In the genomic region with DNA sequence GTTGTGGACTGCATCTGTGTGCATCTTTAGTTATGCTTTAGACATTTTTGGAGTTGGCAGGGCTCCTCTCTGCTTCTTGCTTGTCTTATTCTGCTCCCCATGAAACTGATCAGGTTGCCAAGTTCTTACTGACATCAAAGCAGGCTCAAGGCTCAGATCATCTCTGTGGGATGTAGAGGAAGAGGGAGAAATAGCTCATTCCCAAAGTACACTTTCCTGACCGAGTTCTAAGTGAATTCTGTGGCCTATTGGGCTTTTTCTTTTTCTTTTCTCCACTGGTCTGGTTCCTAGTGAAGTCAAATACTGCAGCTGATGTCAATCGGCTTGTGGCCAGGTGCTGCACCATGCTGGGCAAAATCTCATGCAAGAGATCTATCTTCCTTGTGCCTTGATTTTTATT, we compare ENCODE assay signal across 28 mouse cellular contexts.
DNase-seq lines count a peak whose midpoint lies in the region; ATAC-seq lines count a peak whose summit lies in the region.
"Had no signal": no experiment of that assay in that cellular context is flagged by ENCODE, and none has a peak within 500 bp of the region (broad histone marks: within the 10 kb centered on the region; RNA-seq: fewer than 3 reads in every experiment).

No protein-coding gene starts in this region.

- peak; percentile 76 for DNase-seq in brain, adult 2 months (ENCODE audit: low read depth, low spot score)
- DNase-seq in cerebellum, adult 11 months: peak; percentile 33
- peak; percentile 62 for DNase-seq in cerebellum, adult 9-11 months
- no peak for DNase-seq in embryo, embryonic 11 days
- DNase-seq: adrenal gland, adult 2 months; gastrocnemius, postnatal 36 days; heart, adult 2 months; kidney, adult 9 months; kidney, postnatal 14 days; lung, adult 18-20 months; lung, postnatal 14 days; thymus, adult 2 months; thymus, postnatal 4 days had no signal

- no peak overlapping the region for H3K4me3 ChIP-seq in hindbrain, embryonic 16.5 days (ENCODE audit: low read length)
- H3K4me3 ChIP-seq in hindbrain, embryonic 13.5 days: no peak overlapping the region
- no peak overlapping the region for H3K4me3 ChIP-seq in neural tube, embryonic 15.5 days (replicated peaks)
- no peak overlapping the region for H3K4me3 ChIP-seq in forebrain, embryonic 13.5 days
- H3K4me3 ChIP-seq: forebrain, embryonic 15.5 days; heart, adult 2 months; hindbrain, embryonic 12.5 days; intestine, embryonic 15.5 days; layer of hippocampus, adult 2 months; limb, embryonic 12.5 days; midbrain, embryonic 13.5 days; neural tube, embryonic 13.5 days had no signal

- no peaks in the 10 kb centered on the region for H3K36me3 ChIP-seq in hindbrain, embryonic 16.5 days (ENCODE audit: control insufficient read depth, insufficient read depth, low read length)
- H3K36me3 ChIP-seq in hindbrain, embryonic 13.5 days: no peaks in the 10 kb centered on the region
- no peaks in the 10 kb centered on the region for H3K36me3 ChIP-seq in neural tube, embryonic 15.5 days
- no peaks in the 10 kb centered on the region for H3K36me3 ChIP-seq in forebrain, embryonic 13.5 days (ENCODE audit: poor library complexity, severe bottlenecking)
- H3K36me3 ChIP-seq: forebrain, embryonic 15.5 days; G1E; hindbrain, embryonic 12.5 days; intestine, embryonic 15.5 days; limb, embryonic 12.5 days; midbrain, embryonic 13.5 days; neural tube, embryonic 13.5 days had no signal

- H3K9me3 ChIP-seq in hindbrain, embryonic 16.5 days (ENCODE audit: control insufficient read depth, low read length): no peaks in the 10 kb centered on the region
- H3K9me3 ChIP-seq in hindbrain, embryonic 13.5 days: no peaks in the 10 kb centered on the region
- no peaks in the 10 kb centered on the region for H3K9me3 ChIP-seq in neural tube, embryonic 15.5 days (replicated peaks)
- H3K9me3 ChIP-seq in forebrain, embryonic 13.5 days (replicated peaks): no peaks in the 10 kb centered on the region
- H3K9me3 ChIP-seq: forebrain, embryonic 15.5 days; G1E; hindbrain, embryonic 12.5 days; intestine, embryonic 15.5 days; limb, embryonic 12.5 days; midbrain, embryonic 13.5 days; neural tube, embryonic 13.5 days had no signal

- no peaks in the 10 kb centered on the region for H3K4me1 ChIP-seq in hindbrain, embryonic 16.5 days (ENCODE audit: control insufficient read depth, insufficient read depth, low read depth, low read length)
- H3K4me1 ChIP-seq in hindbrain, embryonic 13.5 days (replicated peaks): no peaks in the 10 kb centered on the region
- H3K4me1 ChIP-seq in neural tube, embryonic 15.5 days: no peaks in the 10 kb centered on the region
- no peaks in the 10 kb centered on the region for H3K4me1 ChIP-seq in forebrain, embryonic 13.5 days
- H3K4me1 ChIP-seq: forebrain, embryonic 15.5 days; hindbrain, embryonic 12.5 days; intestine, embryonic 15.5 days; limb, embryonic 12.5 days; midbrain, embryonic 13.5 days; neural tube, embryonic 13.5 days had no signal

- no peak overlapping the region for H3K4me2 ChIP-seq in hindbrain, embryonic 16.5 days (ENCODE audit: low read length)
- H3K4me2 ChIP-seq in hindbrain, embryonic 13.5 days: no peak overlapping the region
- no peak overlapping the region for H3K4me2 ChIP-seq in neural tube, embryonic 15.5 days
- H3K4me2 ChIP-seq in forebrain, embryonic 13.5 days: no peak overlapping the region
- H3K4me2 ChIP-seq: forebrain, embryonic 15.5 days; hindbrain, embryonic 12.5 days; intestine, embryonic 15.5 days; limb, embryonic 12.5 days; liver, embryonic 11.5 days; midbrain, embryonic 13.5 days; neural tube, embryonic 13.5 days had no signal

- no peak overlapping the region for H3K27ac ChIP-seq in hindbrain, embryonic 16.5 days (ENCODE audit: low read depth, low read length)
- H3K27ac ChIP-seq in hindbrain, embryonic 13.5 days: no peak overlapping the region
- H3K27ac ChIP-seq in neural tube, embryonic 15.5 days (replicated peaks): no peak overlapping the region
- H3K27ac ChIP-seq in forebrain, embryonic 13.5 days: no peak overlapping the region
- H3K27ac ChIP-seq: forebrain, embryonic 15.5 days; heart, adult 2 months; hindbrain, embryonic 12.5 days; intestine, embryonic 15.5 days; layer of hippocampus, adult 2 months; limb, embryonic 12.5 days; midbrain, embryonic 13.5 days; neural tube, embryonic 13.5 days had no signal

- 52% methylated on average over 2 of the region's 2 CpGs for WGBS in hindbrain, embryonic 16.5 days
- WGBS in hindbrain, embryonic 13.5 days: 61% methylated on average over 2 of the region's 2 CpGs
- 56% methylated on average over 2 of the region's 2 CpGs for WGBS in neural tube, embryonic 15.5 days
- WGBS in forebrain, embryonic 13.5 days: 66% methylated on average over 2 of the region's 2 CpGs

- no peaks in the 10 kb centered on the region for H3K27me3 ChIP-seq in hindbrain, embryonic 16.5 days (replicated peaks; ENCODE audit: control insufficient read depth, insufficient read depth, low read length)
- H3K27me3 ChIP-seq in hindbrain, embryonic 13.5 days: no peaks in the 10 kb centered on the region
- no peaks in the 10 kb centered on the region for H3K27me3 ChIP-seq in neural tube, embryonic 15.5 days (replicated peaks)
- no peaks in the 10 kb centered on the region for H3K27me3 ChIP-seq in forebrain, embryonic 13.5 days
- H3K27me3 ChIP-seq: CH12.LX; forebrain, embryonic 15.5 days; hindbrain, embryonic 12.5 days; intestine, embryonic 15.5 days; limb, embryonic 12.5 days; midbrain, embryonic 13.5 days; neural tube, embryonic 13.5 days had no signal

- H3K9ac ChIP-seq in hindbrain, embryonic 16.5 days (ENCODE audit: low read depth, low read length): no peak overlapping the region
- H3K9ac ChIP-seq in hindbrain, embryonic 13.5 days: no peak overlapping the region
- H3K9ac ChIP-seq in neural tube, embryonic 15.5 days (replicated peaks): no peak overlapping the region
- no peak overlapping the region for H3K9ac ChIP-seq in forebrain, embryonic 13.5 days
- H3K9ac ChIP-seq: forebrain, embryonic 15.5 days; hindbrain, embryonic 12.5 days; intestine, embryonic 15.5 days; limb, embryonic 12.5 days; midbrain, embryonic 13.5 days; neural tube, embryonic 13.5 days had no signal

- ATAC-seq in hindbrain, embryonic 16.5 days: 0 out of 2 replicates have a peak, but pooled peaks have one; percentile 56
- no peak for ATAC-seq in hindbrain, embryonic 13.5 days (ENCODE audit: low FRiP score)
- ATAC-seq in neural tube, embryonic 15.5 days (ENCODE audit: low FRiP score): no peak
- no peak for ATAC-seq in forebrain, embryonic 13.5 days
- ATAC-seq: forebrain, embryonic 15.5 days; intestine, embryonic 15.5 days; midbrain, embryonic 13.5 days; Patski had no signal
